Mouse (Mus musculus) hindbrain, embryonic 16.5 days (tissue): Measurements from ENCODE around the gene Bmt2. TPM values are rescaled to one million over a fixed set of nuclear protein-coding genes. Genes with fewer than 3 reads are reported as not detected.

Experiments
- ATAC-seq: fragments of 200-750 bp; cut with Nextera tagmentation; 2 replicates; pipeline ENCODE4 v1.8.0; 2017; ENCODE audit warnings: moderate TSS enrichment, moderate library complexity
- H3K27ac ChIP-seq: fragments of 300-500 bp; sonication (generic); 2 replicates; pipeline ENCODE4 v1.5.1; 2014; ENCODE audit warnings: low read depth, mild to moderate bottlenecking, control low read depth, low read length, moderate library complexity
- H3K27me3 ChIP-seq: fragments of 300-500 bp; sonication (generic); replicated peaks from 2 replicates; pipeline ENCODE4 v1.6.1; 2014; ENCODE audit warnings: low read length; ENCODE audit not compliant: control insufficient read depth, insufficient read depth
- H3K36me3 ChIP-seq: fragments of 300-500 bp; sonication (generic); 2 replicates; pipeline ENCODE4 v1.6.1; 2014; ENCODE audit warnings: mild to moderate bottlenecking, low read length, moderate library complexity, mixed read lengths; ENCODE audit not compliant: control insufficient read depth, insufficient read depth
- H3K4me1 ChIP-seq: fragments of 300-500 bp; sonication (generic); 2 replicates; pipeline ENCODE4 v1.6.1; 2014; ENCODE audit warnings: low read depth, low read length; ENCODE audit not compliant: control insufficient read depth, insufficient read depth
- H3K4me2 ChIP-seq: fragments of 300-500 bp; sonication (generic); 2 replicates; pipeline ENCODE4 v1.6.1; 2014; ENCODE audit warnings: mild to moderate bottlenecking, low read length, control low read depth, moderate library complexity
- H3K4me3 ChIP-seq: fragments of 300-500 bp; sonication (generic); 2 replicates; pipeline ENCODE4 v1.5.1; 2014; ENCODE audit warnings: mild to moderate bottlenecking, low read length, control low read depth, moderate library complexity
- H3K9ac ChIP-seq: fragments of 300-500 bp; sonication (generic); 2 replicates; pipeline ENCODE4 v1.6.1; 2014; ENCODE audit warnings: low read depth, mild to moderate bottlenecking, control low read depth, low read length, moderate library complexity
- H3K9me3 ChIP-seq: fragments of 300-500 bp; sonication (generic); 2 replicates; pipeline ENCODE4 v1.6.1; 2014; ENCODE audit warnings: mild to moderate bottlenecking, low read length, moderate library complexity; ENCODE audit not compliant: control insufficient read depth
- WGBS: fragments of 180-500 bp; shearing (Covaris S2); extraction: QIAGEN DNeasy Blood & Tissue Kit; methylation state at CpG from one replicate; pipeline ENCODE4 v1.1.7; 2014; 5-methylcytosine and 5-hydroxymethylcytosine counted together
- polyA plus RNA-seq: library from polyadenylated mRNA; unstranded; fragments of >200 nt; fragmentation: Nextera tagmentation; extraction: Ambion mirVana; gene quantifications from 2 replicates; pipeline ENCODE4 v1.2.1, GENCODE M21; 2015

Gene Bmt2
- polyA plus RNA-seq, 1 experiment from 2014 or later: 15.0 TPM

DNA sequence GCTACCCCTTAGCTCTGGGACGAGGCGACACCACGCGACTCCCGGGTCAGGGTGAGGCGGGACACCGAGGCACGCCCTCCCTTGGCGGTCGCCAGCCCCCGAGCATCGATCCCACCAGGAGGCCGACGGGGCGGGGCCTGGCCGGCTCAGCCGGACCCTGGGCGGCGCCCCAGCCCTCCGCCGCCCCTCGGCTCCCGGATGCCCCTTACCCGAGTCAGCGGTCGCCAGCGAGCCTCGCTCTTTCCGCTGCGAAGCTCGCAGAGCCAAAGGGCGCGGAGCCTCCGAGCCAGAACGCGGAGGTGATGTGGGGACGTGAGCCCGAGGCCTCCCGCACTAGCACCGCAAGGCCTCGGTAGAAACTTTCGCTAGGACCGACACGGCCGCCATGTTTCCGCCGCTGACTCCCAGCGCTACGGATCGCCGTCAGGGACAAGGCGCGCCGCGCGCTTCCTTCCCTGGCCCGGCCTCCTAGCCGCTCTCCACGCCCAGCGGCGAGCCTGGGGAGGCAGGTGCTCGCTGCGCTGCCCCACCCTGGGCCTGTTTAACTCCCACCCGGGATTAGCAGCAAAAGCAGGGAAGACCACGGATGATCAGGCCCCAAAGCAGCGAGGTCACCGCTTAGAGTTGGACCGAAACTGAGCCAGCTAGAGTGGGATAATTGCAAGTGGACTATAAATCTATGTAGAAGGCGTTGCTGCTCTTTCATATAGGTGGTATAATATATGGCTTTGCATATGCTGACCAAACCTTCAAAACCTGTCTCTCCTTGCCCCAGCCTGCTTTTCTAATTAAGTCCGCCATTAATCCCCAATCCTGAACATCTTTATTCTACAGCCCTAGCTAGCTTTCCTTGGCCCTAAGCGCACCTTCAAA, 69.9 kb downstream of the Bmt2 start, which contains the start of gene Tmem168:
Gene Tmem168 (minus strand): TSS at position 480 of the 873 bp plus-strand sequence.
- 1% methylated on average over 71 of the region's 71 CpGs for WGBS
- Histone ChIP-seq H3K4me1 (peaks cover 10% of the 10 kb centered on the region), H3K36me3 (no peaks in the 10 kb centered on the region), H3K27me3 (no peaks in the 10 kb centered on the region), H3K9ac (peak within 1 kb of the TSS; percentile 98), H3K27ac (peak within 1 kb of the TSS; percentile 97), H3K4me2 (peak within 1 kb of the TSS; percentile 81), H3K4me3 (peak within 1 kb of the TSS; percentile 92), H3K9me3 (no peaks in the 10 kb centered on the region)
- ATAC-seq: peak; percentile 97

DNA sequence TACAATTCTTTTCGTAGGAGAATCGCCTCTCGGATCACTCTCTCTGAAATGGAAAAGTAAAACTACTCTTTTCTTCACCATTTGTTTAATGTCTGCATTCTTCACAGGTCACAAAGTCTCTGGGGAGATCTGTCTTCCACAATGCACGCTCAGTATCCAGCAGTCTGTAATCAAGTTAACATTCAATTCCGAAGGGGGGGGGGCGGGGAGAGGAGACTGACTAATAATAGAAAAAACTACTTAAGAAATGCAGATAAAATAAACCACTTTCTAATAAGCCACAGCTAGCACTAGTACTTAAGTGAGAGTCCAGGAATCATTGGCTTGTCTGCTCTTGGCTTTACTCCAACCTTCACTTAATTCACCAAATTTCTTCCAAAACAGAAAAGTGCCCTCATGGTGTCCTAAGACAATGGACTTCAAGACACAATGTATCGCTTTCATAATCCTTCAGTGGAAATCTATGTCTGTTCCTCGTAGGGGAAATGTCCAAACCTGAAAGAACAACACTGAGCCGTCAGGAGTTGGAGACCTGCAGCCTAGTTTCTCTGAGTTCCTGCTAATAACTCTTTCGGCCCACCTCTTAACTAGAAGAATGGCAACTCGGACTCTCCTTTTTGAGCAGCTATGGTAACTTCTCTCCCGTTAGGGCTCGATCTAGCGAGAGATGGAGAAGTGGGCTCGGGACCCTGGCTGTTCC, 70.7 kb downstream of the Bmt2 start:
- H3K27ac ChIP-seq: peak overlapping the region; percentile 97
- H3K9ac ChIP-seq: peak overlapping the region; percentile 98
- no peaks in the 10 kb centered on the region for H3K36me3 ChIP-seq
- no peaks in the 10 kb centered on the region for H3K27me3 ChIP-seq
- no peak; the same call in 1 of the 2 replicates for ATAC-seq
- peak overlapping the region; percentile 92 for H3K4me3 ChIP-seq
- H3K9me3 ChIP-seq: no peaks in the 10 kb centered on the region
- 9% methylated on average over 15 of the region's 15 CpGs for WGBS
- H3K4me2 ChIP-seq: peak overlapping the region; percentile 81
- H3K4me1 ChIP-seq: peaks cover 10% of the 10 kb centered on the region

DNA sequence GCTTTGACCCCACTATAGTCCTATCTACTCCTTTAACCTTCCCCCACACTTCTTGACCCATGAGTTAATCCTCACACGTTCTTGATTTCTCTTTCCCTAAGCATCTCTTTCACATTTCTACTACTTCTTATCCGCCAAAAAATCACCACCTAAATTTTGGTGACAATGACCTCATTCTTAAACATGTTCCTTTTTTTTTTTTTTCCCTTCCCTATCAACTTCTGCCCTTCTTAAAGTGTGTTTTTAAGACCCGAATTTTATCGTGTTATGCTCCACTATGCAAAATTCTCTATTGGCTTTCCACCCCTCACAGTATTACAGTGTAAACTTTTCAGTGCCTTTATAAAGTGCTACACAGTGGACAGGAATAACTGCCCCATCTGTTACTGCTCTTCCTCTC, 71.4 kb downstream of the Bmt2 start:
- ATAC-seq: no peak
- H3K4me1 ChIP-seq: peaks cover 12% of the 10 kb centered on the region

DNA sequence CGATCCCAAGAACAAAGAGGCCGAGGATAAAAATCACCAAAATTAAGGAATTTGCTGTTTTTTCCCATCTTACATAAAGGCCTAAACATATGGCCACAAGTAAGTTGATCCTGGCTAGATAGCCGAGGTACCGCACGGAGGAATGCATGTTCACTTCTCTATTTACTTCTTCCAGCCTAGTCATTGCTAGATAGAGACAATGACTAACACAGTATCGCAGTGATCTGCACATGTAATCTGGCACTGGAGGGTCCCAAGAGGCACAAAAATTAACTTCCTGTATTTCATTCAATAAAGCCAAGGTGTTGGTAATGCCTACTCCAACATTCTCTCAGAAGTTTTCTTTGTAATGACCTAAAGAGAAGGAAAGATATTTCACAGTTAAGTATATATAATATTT, 74.6 kb downstream of the Bmt2 start:
- no peak overlapping the region for H3K27ac ChIP-seq
- no peak for ATAC-seq
- no peak overlapping the region for H3K4me2 ChIP-seq
- WGBS: 95% methylated on average over 6 of the region's 6 CpGs
- H3K9ac ChIP-seq: no peak overlapping the region
- no peaks in the 10 kb centered on the region for H3K9me3 ChIP-seq
- H3K4me1 ChIP-seq: peaks cover 9% of the 10 kb centered on the region
- no peaks in the 10 kb centered on the region for H3K36me3 ChIP-seq
- no peak overlapping the region for H3K4me3 ChIP-seq
- no peaks in the 10 kb centered on the region for H3K27me3 ChIP-seq

More for the DNA sequence above, 71.4 kb downstream of the Bmt2 start:
- Histone ChIP-seq H3K4me3 (no peak overlapping the region), H3K9me3 (no peaks in the 10 kb centered on the region), H3K36me3 (no peaks in the 10 kb centered on the region), H3K9ac (no peak overlapping the region), H3K4me2 (peak overlapping the region; percentile 81), H3K27ac (no peak overlapping the region), H3K27me3 (no peaks in the 10 kb centered on the region)
- WGBS: 78% methylated on average over 4 of the region's 4 CpGs

DNA sequence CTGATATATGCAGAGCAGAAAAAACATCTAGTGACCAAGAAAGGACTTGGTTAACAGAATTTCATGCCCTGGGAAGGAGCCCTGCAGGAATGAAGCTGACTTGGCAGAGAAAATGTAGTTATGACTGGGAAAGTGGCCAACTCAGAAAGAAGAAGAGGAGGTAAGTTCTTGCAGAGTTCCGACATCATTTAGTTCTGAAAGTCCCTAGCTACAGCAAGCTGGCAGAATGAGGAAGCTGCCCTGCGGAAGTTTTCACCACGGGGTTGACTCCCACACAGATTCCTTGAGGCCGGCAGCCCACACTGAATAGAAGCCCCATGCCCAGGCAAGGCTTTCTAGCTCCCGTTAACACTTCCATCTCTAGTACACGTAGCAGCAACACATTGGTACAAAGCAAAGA, 76.2 kb downstream of the Bmt2 start:
- Histone ChIP-seq H3K4me1 (peaks cover 5% of the 10 kb centered on the region), H3K4me2 (peak overlapping the region; percentile 5; the same call in 1 of the 2 replicates), H3K9ac (no peak overlapping the region), H3K27ac (no peak overlapping the region), H3K4me3 (no peak overlapping the region), H3K9me3 (no peaks in the 10 kb centered on the region), H3K27me3 (no peaks in the 10 kb centered on the region), H3K36me3 (no peaks in the 10 kb centered on the region)
- 58% methylated on average over 6 of the region's 6 CpGs for WGBS
- ATAC-seq: peak; percentile 45; the same call in 1 of the 2 replicates

DNA sequence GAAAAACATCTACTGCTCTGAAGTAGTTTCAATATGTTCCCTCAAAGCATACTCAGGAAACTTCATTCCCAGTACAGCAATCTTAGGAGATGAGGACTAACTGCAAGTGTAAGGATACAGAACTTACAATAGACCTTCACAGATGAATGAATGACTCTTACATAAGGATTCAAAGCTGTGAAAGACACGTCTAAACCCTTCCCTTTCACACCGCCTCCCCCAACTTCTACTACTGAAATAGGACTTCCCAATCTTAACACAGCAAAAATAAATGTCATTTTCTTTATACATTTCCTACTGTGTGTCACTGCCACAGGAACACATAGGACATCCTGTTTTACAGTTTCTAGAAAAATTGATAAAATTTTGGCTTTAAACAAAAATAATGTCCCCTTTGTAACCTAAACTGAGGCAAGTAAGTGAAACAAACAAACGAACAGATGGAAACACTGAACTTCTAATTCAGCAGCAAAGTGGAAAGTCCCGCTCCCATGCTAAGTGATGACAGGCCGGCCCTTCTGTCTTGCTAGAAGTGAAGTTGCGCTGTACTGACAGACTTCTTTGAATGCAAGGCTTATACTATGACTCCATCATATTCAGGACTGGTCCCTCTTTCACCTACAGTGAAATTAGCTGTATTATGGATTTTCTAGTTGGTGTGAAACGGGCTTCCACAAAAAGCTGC, 79.4 kb downstream of the Bmt2 start:
- Histone ChIP-seq H3K27me3 (no peaks in the 10 kb centered on the region), H3K4me2 (no peak overlapping the region), H3K36me3 (peaks cover 4% of the 10 kb centered on the region), H3K4me3 (no peak overlapping the region), H3K9me3 (no peaks in the 10 kb centered on the region), H3K4me1 (peaks cover 2% of the 10 kb centered on the region), H3K9ac (no peak overlapping the region), H3K27ac (no peak overlapping the region)
- ATAC-seq: no peak
- WGBS: 79% methylated on average over 7 of the region's 7 CpGs

DNA sequence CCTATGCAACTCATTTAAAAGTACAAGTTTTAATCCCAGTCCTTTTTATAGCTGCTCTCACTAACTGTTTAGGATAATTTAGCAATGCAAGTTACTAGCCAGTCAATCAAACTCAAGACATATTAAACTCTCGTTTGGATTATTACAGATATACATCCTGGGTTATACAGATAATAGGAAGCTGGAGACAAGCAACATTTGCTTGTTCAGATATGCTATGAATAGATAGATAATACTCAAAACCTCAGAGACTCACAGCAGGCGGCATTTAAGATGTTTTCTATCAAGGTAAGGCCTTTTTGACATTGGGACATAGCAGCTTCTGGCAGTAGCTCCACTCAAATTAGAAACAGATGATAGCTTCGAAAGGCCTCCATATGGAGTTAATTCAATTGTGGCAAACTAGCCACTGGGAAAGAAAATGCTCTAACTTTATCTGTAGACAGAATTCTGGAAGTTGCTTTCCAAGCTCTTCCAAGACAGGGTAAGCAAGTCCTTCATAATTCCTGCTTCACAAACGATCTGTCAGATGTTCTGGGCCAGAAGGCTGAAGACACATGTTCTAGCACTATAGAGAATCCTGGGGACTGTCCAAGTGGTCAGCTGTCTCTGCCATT, 84.9 kb downstream of the Bmt2 start:
- WGBS: 85% methylated on average over 4 of the region's 4 CpGs

DNA sequence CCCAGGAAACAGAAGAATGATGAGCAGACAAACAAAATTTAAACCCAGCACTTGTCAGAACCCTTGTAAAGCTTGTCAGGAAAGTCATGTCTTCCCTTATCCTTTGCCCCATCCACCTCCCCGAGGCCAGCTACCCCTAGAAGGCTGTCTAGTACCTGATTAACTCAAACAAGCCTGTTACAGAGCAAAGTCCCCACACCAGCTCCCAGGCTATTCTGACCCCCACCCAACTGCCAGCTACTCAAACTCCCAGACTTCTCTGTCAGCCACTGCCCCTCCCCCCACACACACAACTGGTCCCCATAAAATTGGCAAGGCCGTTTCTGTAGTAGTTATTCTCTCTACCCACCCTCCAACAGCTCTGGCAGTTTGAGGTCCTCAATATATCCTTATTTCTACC, 91.2 kb downstream of the Bmt2 start:
- no peak for ATAC-seq
- H3K4me3 ChIP-seq: no peak overlapping the region
- H3K4me2 ChIP-seq: no peak overlapping the region
- H3K36me3 ChIP-seq: peaks cover 10% of the 10 kb centered on the region
- WGBS: 69% methylated on average over 2 of the region's 2 CpGs
- H3K27me3 ChIP-seq: no peaks in the 10 kb centered on the region
- no peak overlapping the region for H3K27ac ChIP-seq
- no peaks in the 10 kb centered on the region for H3K4me1 ChIP-seq
- no peaks in the 10 kb centered on the region for H3K9me3 ChIP-seq
- no peak overlapping the region for H3K9ac ChIP-seq

More for the DNA sequence above, 84.9 kb downstream of the Bmt2 start:
- H3K27me3 ChIP-seq: no peaks in the 10 kb centered on the region
- H3K9me3 ChIP-seq: no peaks in the 10 kb centered on the region
- no peak overlapping the region for H3K4me3 ChIP-seq
- H3K4me2 ChIP-seq: no peak overlapping the region
- ATAC-seq: no peak
- H3K9ac ChIP-seq: no peak overlapping the region
- H3K36me3 ChIP-seq: peaks cover 9% of the 10 kb centered on the region
- H3K27ac ChIP-seq: no peak overlapping the region
- H3K4me1 ChIP-seq: no peaks in the 10 kb centered on the region
